Mouse (Mus musculus) kidney, postnatal 14 days (tissue): ENCODE results near the gene Dazap2.

Source experiments
- DNase-seq: peaks from one replicate; pipeline ENCODE4 v3.0.0; 2022; ENCODE audit warnings: mixed read lengths

Dazap2 gene

GRCm38 (mm10) chr15:100641226-100641810, 26.2 kb downstream of the Dazap2 start:
- DNase-seq, result peak; percentile 43

- no peak for DNase-seq
Measured at GRCm38 (mm10) chr15:100642451-100642850, 27.3 kb downstream of the Dazap2 start.

DNA sequence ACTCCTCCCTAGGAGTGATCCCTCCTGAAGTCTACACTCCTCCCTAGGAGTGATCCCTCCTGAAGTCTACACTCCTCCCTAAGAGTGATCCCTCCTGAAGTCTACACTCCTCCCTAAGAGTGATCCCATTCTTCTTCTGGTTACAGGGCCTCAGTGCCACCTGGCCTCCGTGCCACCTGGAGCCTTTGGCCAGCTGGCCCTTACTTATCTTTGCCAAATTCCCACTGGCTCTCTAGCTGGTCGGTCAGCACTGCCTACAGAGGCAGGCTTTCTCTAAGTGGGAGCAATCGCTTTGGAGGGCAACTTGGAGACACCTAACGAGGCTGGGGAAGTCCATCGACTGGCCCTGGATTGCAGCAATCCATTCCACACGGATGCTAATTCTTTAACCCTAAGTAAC, 31.0 kb downstream of the Dazap2 start:
- no peak for DNase-seq

- no peak for DNase-seq
Measured at GRCm38 (mm10) chr15:100650111-100650510, 35.0 kb downstream of the Dazap2 start.

DNA sequence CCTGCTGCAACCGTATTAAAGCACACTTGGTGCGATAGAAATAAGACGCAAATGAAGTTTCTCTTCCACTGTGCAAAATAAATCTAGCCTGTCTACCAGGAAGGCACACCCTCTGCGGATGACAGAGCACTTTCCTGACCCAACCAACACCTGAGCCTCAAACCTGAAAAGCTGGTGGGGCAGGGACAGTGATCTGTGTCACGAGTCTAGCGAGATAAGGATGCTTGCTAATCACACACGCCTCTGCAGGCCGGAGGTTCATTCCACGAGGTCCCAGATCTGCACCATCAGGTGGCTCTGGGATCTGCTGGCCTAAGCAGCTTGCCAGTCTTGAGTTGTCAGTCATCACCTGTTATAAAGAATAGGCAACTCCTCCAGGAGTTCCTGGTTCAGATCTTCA, 36.5 kb downstream of the Dazap2 start:
- no peak for DNase-seq

DNA sequence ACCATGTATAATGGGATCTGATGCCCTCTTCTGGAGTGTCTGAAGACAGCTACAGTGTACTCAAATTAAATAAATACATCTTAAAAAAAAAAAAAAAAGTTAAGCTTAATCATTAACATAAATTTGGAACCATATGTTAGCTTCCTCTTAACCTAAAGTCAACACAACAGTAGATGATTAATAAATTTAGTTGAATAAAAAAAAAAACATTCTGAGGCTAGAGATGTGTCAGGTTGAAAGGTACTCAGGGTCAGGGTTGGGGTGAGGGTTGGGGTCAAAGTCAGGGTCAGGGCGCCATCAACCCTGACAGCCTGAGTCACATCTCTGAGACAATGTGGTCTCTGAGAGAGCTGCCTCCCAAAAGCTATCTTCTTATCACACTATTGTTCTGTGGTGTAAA, 39.1 kb downstream of the Dazap2 start:
- DNase-seq, result no peak

- DNase-seq, result no peak
Measured at GRCm38 (mm10) chr15:100655201-100655600, 40.1 kb downstream of the Dazap2 start.

- no peak for DNase-seq
Measured at GRCm38 (mm10) chr15:100660306-100660705, 45.2 kb downstream of the Dazap2 start.

- no peak for DNase-seq
Measured at GRCm38 (mm10) chr15:100660805-100661204, 45.7 kb downstream of the Dazap2 start.

GRCm38 (mm10) chr15:100664813-100665274, 49.7 kb downstream of the Dazap2 start:
- DNase-seq, result no peak

DNA sequence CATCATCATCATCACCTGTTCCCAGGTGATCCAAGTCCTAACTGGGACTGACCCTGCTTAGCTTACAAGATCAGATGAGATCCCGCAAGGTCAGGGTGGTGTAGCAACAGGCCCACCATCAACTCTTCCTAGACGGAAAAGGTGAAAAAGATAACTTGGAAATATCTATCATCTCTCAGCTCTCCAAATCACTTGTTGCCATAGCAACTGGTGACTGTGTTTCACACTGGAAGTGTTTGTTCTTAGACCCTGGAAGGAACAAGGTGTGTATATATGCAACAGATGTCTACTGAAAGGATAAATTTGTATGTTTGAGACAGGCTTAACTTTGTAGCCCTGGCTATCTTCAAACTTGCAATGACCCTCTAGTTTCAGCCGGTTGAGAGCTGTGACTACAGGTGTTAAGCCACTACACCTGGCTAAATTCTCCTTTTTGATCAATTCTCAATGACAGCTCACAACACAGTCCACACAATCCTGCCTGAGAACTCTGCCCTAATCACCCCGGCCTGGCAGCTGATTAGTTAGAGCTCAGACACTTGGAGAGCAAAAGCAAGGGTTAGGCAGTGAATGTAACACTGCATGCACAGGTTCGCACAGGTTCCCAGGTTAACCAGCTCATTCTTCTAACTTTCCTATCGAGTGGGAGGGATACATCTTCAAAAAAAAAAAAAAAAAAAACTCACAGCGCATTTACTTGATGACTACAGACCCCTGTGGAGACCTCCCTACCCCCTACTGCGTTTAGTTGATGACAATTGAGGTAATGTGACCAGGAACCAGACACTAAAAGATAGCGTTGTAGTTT, 50.5 kb downstream of the Dazap2 start:
- DNase-seq, result no peak

DNA sequence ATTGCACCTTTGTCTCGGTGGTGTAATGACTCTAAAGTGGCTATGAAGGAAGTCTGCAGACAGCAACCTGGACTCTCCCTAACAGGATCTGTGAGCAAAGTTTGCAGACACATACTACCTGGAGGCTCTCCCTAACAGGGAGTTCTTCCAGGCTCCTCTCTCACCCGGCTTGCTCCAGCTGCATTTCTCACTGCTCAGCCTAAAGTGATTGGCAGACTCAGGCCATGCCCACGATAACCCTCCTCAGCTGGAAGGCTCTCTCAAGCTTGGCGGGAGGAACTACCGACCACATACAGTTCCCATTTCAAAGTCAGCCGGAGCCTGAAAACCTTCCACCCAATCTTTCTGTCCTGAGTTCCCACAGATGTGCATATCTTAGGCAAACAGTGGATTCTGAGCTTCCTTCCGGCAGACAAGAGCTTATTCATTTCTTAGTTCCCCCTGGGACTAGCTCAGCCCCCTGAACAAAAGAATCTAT, 51.1 kb downstream of the Dazap2 start:
- no peak for DNase-seq

GRCm38 (mm10) chr15:100666851-100667250, 51.7 kb downstream of the Dazap2 start:
- no peak for DNase-seq

GRCm38 (mm10) chr15:100667420-100667819, 52.3 kb downstream of the Dazap2 start:
- DNase-seq, result no peak

- no peak for DNase-seq
Measured at GRCm38 (mm10) chr15:100667871-100668545, 52.9 kb downstream of the Dazap2 start.

DNA sequence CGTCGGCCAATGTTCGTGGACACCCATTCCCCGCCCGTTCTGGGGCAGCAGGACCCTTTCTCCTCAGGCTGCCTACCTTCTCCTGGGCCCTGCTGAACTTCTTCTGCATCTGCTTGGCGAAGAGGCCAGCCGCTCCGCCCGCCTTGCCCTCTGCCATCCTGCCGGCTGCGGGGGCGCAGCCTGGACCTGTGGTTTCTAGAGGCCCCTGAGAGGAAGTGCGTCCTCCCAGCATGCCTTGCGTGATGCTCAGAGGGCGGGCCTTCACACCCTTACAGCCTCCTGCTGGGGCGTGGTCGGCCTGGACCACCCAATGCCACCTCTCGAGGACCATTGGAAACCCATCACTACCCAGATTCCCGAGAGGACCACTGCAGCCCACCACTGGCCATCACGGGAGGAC, 54.2 kb downstream of the Dazap2 start, which contains the start of gene Bin2:
Gene Bin2, minus strand, starts transcription at position 217 of the 400 bp plus-strand sequence.
- no peak for DNase-seq

DNA sequence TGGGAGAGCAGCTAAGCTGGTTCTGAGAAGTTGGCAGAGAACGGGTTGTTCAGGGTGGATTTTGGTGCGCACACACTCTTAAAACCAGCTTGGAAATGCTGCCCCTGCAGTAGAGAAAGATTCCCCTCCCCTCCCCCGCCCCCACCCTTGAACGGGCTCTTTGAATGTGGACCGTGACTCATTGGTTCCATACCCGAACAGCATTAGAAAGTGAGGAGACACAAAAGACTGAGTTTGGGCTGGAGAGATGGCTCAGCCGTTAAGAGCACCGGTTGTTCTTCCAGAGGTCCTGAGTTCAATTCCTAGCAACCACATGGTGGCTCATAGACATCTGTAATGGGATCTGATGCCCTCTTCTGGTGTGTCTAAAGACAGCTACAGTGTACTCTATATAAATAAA, 54.9 kb downstream of the Dazap2 start:
- DNase-seq, result no peak
